Mouse (Mus musculus) embryonic facial prominence, embryonic 10.5 days (tissue): ENCODE data around the gene Coro2b. TPM values are rescaled to one million over a fixed set of nuclear protein-coding genes. Genes with fewer than 3 reads are reported as not detected.

ENCODE experiments used
- DNase-seq: peaks from one replicate; pipeline ENCODE4 v3.0.0-alpha.2; 2017; ENCODE audit warnings: low spot score
- H3K27ac ChIP-seq: fragments of 300-500 bp; sonication (generic); replicated peaks from 2 replicates; pipeline ENCODE4 v1.5.1; 2016; ENCODE audit warnings: mild to moderate bottlenecking
- H3K27me3 ChIP-seq: fragments of 300-500 bp; sonication (generic); replicated peaks from 2 replicates; pipeline ENCODE4 v1.6.1; 2016; ENCODE audit warnings: low read depth, mild to moderate bottlenecking; ENCODE audit not compliant: poor library complexity, severe bottlenecking
- H3K36me3 ChIP-seq: fragments of 300-500 bp; sonication (generic); replicated peaks from 2 replicates; pipeline ENCODE4 v1.6.1; 2016; ENCODE audit warnings: mild to moderate bottlenecking, moderate library complexity
- H3K4me1 ChIP-seq: fragments of 300-500 bp; sonication (generic); 2 replicates; pipeline ENCODE4 v1.6.1; 2016
- H3K4me3 ChIP-seq: fragments of 300-500 bp; sonication (generic); 2 replicates; pipeline ENCODE4 v1.5.1; 2016; ENCODE audit warnings: mild to moderate bottlenecking, moderate library complexity
- H3K9me3 ChIP-seq: fragments of 300-500 bp; sonication (generic); 2 replicates; pipeline ENCODE4 v1.6.1; 2016; ENCODE audit warnings: mild to moderate bottlenecking
- WGBS: fragments of 180-500 bp; shearing (Covaris S2); methylation state at CpG from one replicate; pipeline ENCODE4 v1.1.7; 2016; 5-methylcytosine and 5-hydroxymethylcytosine counted together
- polyA plus RNA-seq: library from polyadenylated mRNA; unstranded; fragments of >200 nt; fragmentation: Nextera tagmentation; extraction: Ambion mirVana; gene quantifications from 2 replicates; pipeline ENCODE4 v1.2.1, GENCODE M21; 2016

Coro2b gene
- polyA plus RNA-seq, 1 experiment from 2014 or later = 7.6 TPM

DNA sequence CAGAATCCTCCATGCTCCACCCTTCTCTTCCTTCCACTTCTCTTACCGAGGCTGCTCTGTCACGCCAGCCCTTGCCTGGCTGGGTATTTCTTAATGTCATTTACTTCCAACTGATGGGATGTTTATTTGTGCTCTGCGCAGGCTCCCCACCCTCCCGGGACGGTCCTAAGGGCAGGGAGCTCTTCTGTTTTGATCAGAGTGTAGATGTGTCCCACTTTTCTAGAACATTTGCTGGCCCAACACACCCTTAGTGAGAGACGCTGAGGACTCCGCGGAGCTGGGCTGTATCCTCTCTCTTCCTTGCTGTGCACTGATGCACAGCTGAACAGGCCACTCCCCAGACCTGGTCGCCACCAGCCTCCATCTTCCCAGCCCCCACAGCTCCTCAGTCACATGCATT lies 15.3 kb downstream of the Coro2b start:
- Histone ChIP-seq H3K9me3 (no peaks in the 10 kb centered on the region), H3K27ac (peak overlapping the region; percentile 10), H3K27me3 (peaks cover 44% of the 10 kb centered on the region), H3K36me3 (no peaks in the 10 kb centered on the region), H3K4me1 (peaks cover 95% of the 10 kb centered on the region), H3K4me3 (no peak overlapping the region)
- 50% methylated on average over 9 of the region's 9 CpGs for WGBS
- DNase-seq = no peak

DNA sequence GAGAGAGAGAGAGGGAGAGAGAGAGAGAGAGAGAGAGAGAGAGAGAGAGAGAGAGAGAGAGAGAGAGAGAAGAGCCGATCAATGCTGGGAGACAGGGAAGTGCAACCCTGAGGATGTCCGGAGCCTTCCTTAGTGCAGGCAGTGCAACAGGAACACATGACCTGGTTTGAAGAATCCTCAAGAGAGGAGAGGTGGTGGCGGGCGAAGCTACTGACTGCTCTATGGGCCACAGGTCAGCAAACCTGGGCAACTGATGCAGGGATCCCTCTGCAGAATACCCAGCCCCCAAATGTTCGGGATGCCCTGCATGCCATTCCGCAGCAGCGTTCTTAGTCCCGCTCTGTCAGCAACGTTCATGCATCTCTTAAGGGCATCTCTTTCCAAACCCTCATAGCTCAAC lies 15.9 kb downstream of the Coro2b start:
- H3K27ac ChIP-seq = peak overlapping the region; percentile 25
- H3K4me1 ChIP-seq = peaks cover 91% of the 10 kb centered on the region
- peaks cover 44% of the 10 kb centered on the region for H3K27me3 ChIP-seq

DNA sequence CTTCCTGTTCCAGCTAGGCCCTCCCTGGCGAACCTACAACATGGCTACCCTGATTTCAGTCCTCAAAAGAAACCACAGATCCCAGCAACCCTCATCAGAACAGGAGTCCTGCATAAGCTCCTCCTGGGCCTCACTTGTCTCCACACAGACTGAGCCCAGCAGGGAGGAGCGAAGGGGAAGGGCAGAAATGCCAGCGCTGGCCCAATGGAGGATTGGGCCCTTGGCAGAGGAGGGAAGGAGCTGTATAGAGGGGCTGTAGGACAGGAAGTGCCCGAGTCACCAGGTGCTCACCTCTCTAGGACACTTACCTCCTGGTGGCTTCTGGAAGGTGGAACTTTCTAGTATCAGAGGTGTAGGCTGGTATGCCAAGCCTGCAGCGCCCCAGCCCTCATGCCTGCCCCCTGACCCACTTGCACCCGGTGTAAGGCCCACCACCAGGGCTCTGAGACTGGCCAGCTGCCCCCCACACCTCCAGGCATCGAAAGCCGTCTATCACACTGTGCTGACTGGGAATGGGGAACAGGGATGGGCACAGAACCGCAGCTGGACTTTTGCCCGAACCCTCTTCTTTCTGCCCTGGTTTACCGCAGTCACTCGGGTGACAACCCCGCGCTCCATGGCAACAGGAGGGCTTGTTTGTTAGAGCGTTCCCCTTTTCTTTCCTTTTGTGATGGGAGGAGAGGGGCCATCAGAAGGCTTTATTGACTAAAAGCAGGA lies 16.9 kb downstream of the Coro2b start:
- 72% methylated on average over 15 of the region's 15 CpGs for WGBS
- DNase-seq = no peak
- Histone ChIP-seq H3K36me3 (no peaks in the 10 kb centered on the region), H3K27ac (peak overlapping the region; percentile 59), H3K9me3 (no peaks in the 10 kb centered on the region), H3K27me3 (peaks cover 37% of the 10 kb centered on the region), H3K4me1 (peaks cover 84% of the 10 kb centered on the region), H3K4me3 (no peak overlapping the region)

More for the DNA sequence above, 15.9 kb downstream of the Coro2b start:
- Histone ChIP-seq H3K36me3 (no peaks in the 10 kb centered on the region), H3K4me3 (no peak overlapping the region), H3K9me3 (no peaks in the 10 kb centered on the region)
- WGBS = 56% methylated on average over 9 of the region's 9 CpGs
- DNase-seq = no peak

DNA sequence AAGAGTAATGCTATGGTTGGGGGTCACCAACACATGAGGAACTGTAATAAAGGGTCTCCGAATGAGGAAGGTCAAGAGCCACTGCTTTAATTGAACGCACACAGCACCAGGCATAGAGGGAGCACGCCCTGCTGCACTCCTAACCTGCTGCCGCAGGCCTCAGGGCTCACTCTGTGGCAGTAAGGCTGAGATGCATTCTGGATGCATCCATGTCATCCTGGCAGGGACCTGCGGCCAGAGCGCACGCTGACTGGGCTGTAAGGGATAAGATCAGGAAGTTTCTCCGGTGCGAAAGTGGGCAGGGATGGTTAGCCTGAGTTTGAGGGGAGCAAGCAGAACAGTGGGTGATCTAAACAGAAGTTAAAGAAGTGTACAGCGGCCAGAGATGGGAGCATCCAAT lies 17.5 kb downstream of the Coro2b start:
- H3K4me3 ChIP-seq = no peak overlapping the region
- peaks cover 78% of the 10 kb centered on the region for H3K4me1 ChIP-seq
- peaks cover 37% of the 10 kb centered on the region for H3K27me3 ChIP-seq
- no peak overlapping the region for H3K27ac ChIP-seq
- H3K9me3 ChIP-seq = no peaks in the 10 kb centered on the region
- 77% methylated on average over 10 of the region's 10 CpGs for WGBS
- no peak for DNase-seq
- H3K36me3 ChIP-seq = no peaks in the 10 kb centered on the region

DNA sequence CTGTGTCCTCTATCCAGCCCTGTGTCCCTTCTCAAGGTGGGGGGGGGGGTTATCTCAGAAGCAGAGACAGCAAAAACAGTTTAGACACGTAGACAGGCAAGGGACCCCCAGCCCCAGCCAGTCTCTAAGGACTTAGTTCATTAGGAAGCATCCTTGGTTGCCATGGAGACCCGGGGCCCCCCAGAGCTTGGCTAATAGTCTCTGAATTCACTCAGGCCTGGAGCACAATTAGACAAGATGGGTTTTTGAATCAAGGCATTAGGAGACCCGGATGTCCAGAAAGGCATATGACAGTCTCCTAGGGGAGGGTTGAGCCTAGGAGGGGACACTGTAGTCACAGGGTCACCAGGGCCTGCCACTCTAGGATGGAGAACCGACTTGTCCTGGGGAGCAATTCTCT lies 18.3 kb downstream of the Coro2b start:
- peak; percentile 39 for DNase-seq
- Histone ChIP-seq H3K4me1 (peaks cover 77% of the 10 kb centered on the region), H3K4me3 (no peak overlapping the region), H3K9me3 (no peaks in the 10 kb centered on the region), H3K27me3 (peaks cover 29% of the 10 kb centered on the region), H3K36me3 (no peaks in the 10 kb centered on the region), H3K27ac (no peak overlapping the region)
- 34% methylated on average over 4 of the region's 4 CpGs for WGBS

DNA sequence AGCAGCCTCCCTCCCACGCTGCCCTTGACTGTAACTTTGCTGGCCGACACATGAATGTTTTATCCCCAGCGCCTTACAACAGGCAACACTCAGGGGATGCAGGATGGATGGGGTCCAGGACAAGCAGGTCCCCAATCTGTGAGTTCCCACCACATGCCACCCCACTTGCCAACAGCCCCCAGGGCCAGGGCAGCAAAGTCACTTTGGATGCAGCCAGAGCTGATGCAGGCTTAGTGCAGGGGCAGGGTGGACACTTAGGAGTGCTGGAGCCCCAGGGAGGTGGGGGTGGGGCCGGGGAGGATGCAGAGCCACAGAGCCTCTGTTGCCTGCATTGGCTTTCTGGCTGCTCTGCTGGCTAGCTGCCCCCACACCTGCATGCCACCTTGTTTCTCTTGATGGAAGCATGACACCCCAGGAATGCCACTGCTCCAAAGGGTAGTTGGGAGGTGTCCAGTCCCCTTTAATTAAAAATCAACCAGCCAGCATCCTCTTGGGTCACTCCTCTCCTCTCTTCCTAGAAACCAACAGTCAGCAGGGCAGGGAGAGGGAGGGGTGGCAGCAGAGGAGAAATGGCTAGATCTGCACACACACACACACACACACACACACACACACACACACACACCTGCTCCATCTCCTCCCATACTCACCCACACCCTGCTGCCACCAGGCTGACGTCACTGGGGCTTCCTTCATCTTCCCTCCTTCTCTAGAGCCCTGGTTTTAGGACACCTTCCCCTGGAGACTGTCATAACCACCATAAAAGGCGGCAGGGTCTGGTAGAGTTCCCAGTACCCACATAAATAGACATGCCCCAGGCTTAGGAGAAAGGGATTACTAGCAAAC lies 19.5 kb downstream of the Coro2b start:
- H3K4me3 ChIP-seq = no peak overlapping the region
- H3K27me3 ChIP-seq = peaks cover 17% of the 10 kb centered on the region; the same call in 1 of the 2 replicates
- H3K36me3 ChIP-seq = no peaks in the 10 kb centered on the region
- H3K9me3 ChIP-seq = no peaks in the 10 kb centered on the region
- peak overlapping the region; percentile 44; the same call in 1 of the 2 replicates for H3K27ac ChIP-seq
- 67% methylated on average over 6 of the region's 6 CpGs for WGBS
- peaks cover 66% of the 10 kb centered on the region for H3K4me1 ChIP-seq
- no peak for DNase-seq

DNA sequence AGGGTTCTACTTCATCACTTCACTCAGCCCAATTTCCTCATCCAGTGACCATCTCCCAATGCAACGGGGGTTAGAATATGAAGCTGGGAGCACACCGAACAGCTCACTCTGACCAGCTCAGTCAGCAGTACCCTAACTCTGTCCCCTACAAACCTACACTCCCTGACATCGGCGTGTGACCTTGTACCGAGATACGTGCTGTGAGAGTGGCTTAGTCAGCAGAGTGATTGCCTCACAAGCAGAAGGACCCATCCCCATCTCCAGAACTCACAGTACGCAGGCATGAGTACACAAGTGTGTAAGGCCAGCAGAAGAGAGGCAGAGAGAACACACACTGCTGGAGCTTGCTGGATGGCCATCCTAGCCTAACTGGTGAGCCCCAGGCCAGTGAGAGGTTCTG lies 21.7 kb downstream of the Coro2b start:
- no peaks in the 10 kb centered on the region for H3K9me3 ChIP-seq
- 0 out of 2 replicates have a peak, but pooled peaks cover 2% of the 10 kb centered on the region for H3K27me3 ChIP-seq
- no peak overlapping the region for H3K27ac ChIP-seq
- H3K36me3 ChIP-seq = no peaks in the 10 kb centered on the region
- WGBS = 93% methylated on average over 7 of the region's 7 CpGs
- peaks cover 51% of the 10 kb centered on the region for H3K4me1 ChIP-seq
- no peak overlapping the region for H3K4me3 ChIP-seq
- no peak for DNase-seq

DNA sequence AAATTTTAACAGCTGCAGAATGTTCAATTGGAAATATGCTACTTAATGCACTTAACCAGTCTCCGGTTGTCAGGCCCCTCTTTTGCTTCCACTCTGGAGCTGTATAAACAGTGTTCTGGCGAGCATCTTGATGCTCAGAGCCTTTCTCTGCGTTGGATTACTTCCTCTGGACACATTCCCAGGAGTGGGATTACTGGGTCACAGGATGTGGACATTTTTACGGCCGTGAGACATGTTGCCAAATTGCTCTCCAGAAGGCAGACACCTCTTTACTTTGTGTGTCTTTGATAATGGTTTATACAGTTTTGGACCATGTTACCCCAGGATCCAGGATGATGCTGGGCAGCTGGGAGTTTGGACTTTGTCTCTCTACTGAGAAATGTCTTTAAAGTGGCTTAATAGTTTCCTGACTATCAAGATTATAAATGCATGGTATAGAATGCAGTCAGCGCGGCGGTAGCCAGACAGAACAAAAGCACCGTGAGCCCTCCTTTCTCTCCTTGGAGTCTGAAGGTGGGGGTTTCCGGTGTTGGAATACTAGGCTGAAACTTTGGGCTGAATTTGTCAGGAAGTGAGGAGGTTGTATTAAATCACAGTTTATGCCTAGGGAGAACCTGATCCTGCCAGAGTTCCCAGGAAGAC lies 23.2 kb downstream of the Coro2b start:
- Histone ChIP-seq H3K4me3 (no peak overlapping the region), H3K27me3 (no peaks in the 10 kb centered on the region), H3K9me3 (no peaks in the 10 kb centered on the region), H3K36me3 (no peaks in the 10 kb centered on the region), H3K27ac (no peak overlapping the region), H3K4me1 (peaks cover 46% of the 10 kb centered on the region)
- no peak for DNase-seq
- 81% methylated on average over 10 of the region's 10 CpGs for WGBS

DNA sequence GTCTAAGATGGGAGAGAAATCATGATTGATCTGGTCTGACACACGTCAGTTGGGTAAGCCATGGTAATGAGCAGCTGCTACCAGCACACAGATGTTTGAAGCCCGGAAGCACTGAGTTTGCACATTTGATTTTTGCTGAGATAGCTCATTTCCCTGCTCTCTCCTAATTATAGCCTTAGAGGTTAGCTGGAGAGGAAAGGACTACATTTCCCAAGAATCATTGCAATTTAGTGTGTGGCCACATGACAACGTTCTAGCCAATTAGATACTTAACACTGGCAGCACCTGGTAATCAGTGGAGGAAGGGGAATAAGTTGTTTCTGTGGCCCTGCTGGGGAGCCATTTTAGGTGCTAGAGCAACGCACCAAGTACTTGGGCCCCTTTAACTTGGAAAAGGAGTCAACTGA lies 26.3 kb downstream of the Coro2b start:
- DNase-seq = peak; percentile 39

DNA sequence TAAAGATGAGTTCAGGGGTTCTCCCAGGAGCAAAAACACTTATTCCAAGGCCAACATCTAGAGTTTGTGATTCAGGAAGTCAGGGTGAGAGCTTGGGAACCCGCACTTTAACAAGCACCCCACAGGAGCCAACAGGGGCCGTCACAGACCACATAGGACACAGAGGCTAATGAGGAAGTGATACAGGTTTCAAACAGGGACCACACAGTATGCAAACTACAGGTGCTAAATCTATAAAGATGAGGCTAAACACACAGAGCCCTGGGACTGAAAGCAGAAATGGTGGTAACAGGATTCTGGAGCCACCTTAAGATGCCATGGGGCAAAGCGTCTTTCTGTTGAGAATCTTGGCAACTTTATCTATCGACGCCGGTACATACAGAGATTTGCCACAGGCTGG lies 27.2 kb downstream of the Coro2b start:
- peaks cover 34% of the 10 kb centered on the region for H3K4me1 ChIP-seq
- H3K36me3 ChIP-seq = no peaks in the 10 kb centered on the region
- H3K4me3 ChIP-seq = no peak overlapping the region
- H3K9me3 ChIP-seq = no peaks in the 10 kb centered on the region
- no peak for DNase-seq
- H3K27me3 ChIP-seq = no peaks in the 10 kb centered on the region
- WGBS = 89% methylated on average over 6 of the region's 6 CpGs
- H3K27ac ChIP-seq = no peak overlapping the region

More for the DNA sequence above, 26.3 kb downstream of the Coro2b start:
- Histone ChIP-seq H3K4me3 (no peak overlapping the region), H3K4me1 (peaks cover 31% of the 10 kb centered on the region), H3K27ac (0 out of 2 replicates have a peak overlapping the region, but pooled peaks have one; percentile 48), H3K9me3 (no peaks in the 10 kb centered on the region), H3K36me3 (no peaks in the 10 kb centered on the region), H3K27me3 (no peaks in the 10 kb centered on the region)
- WGBS = 54% methylated on average over 4 of the region's 4 CpGs

DNA sequence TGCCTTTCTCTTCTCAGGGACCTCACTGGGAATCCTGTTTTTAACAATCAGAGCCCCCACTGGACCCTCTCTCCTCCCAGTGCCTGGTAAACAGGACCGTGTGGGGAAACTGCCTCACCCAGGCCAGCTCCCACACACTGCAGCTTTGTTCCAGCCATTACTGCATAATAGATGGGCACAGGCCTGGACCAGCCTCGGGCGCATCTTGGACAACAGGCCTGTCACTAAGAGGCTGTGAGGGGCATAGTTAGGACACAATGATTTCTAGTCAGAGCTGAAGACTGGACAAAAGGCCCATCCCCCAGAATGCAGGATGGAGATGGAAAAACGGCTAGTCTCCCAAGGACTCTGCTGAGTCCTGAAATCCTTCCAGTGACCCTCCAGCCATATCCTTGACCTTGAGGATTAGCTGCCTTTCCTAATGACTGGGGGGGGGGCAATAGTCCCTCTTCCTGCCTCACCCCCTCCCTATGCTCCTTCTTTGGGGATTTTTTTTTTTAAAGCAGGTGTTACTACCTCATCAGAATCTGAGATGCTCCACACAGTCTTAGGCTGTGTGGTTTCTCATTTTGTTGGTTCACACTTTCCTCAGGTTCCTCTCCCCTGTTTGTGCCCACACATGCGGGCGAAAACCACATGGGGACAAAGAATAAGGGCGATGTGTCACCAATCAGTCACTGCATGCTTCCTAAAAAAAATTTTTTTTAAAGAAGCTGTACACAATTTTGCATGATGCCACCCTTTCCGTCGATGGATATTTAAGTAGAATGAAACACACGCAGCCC lies 27.9 kb downstream of the Coro2b start:
- Histone ChIP-seq H3K9me3 (no peaks in the 10 kb centered on the region), H3K27me3 (no peaks in the 10 kb centered on the region), H3K36me3 (no peaks in the 10 kb centered on the region), H3K4me1 (peaks cover 35% of the 10 kb centered on the region), H3K27ac (peak overlapping the region; percentile 61; the same call in 1 of the 2 replicates), H3K4me3 (no peak overlapping the region)
- DNase-seq = no peak
- WGBS = 61% methylated on average over 10 of the region's 10 CpGs
